Comparison of ENCODE assay signal across 29 mouse cellular contexts in the genomic region with DNA sequence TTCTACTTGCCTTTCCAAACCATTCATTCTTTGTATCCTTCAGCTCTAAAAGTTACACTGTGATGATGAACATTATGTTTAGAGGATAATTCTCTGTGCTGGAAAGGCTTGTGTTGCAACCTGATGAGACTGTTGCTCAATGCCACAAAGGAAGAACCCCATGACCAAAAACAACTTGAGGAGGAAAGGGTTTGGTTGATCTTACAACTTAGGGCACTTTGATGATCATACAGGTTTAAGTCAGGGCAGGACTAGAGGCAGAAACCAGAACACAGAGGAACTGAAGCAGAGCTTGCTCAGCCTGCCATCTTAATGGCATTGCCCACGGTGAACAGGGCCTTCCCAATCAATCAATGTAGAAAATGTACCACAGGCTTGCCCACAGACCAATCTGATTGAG. TPM values are rescaled to one million over a fixed set of nuclear protein-coding genes. Genes with fewer than 3 reads are reported as not detected.
A peak's percentile ranks its signal among the peaks of the same experiment; 100 is the strongest.
DNase-seq lines count a peak whose midpoint lies in the region; ATAC-seq lines count a peak whose summit lies in the region.
"Had no signal": no experiment of that assay in that cellular context is flagged by ENCODE, and none has a peak within 500 bp of the region (broad histone marks: within the 10 kb centered on the region; RNA-seq: fewer than 3 reads in every experiment).

No protein-coding gene starts in this region.

- H3K9me3 ChIP-seq in kidney, embryonic 15.5 days (replicated peaks), result no peaks in the 10 kb centered on the region
- H3K9me3 ChIP-seq: embryonic facial prominence, embryonic 15.5 days; forebrain, embryonic 10.5 days; forebrain, embryonic 12.5 days; G1E had no signal

- ATAC-seq in common myeloid progenitor, adult 5-6 weeks (replicated peaks; ENCODE audit: low read depth, poor library complexity, severe bottlenecking), result peak; percentile 52; the same call in 1 of the 2 replicates
- 0 out of 2 replicates have a peak, but pooled peaks have one; percentile 35 for ATAC-seq in megakaryocyte, adult 5-6 weeks (ENCODE audit: poor library complexity, severe bottlenecking)
- no peak for ATAC-seq in kidney, embryonic 15.5 days (replicated peaks; ENCODE audit: low FRiP score)
- ATAC-seq: activated CD4-positive, CD25-positive, alpha-beta regulatory T cell, adult 4 months; CD4-positive, CD25-positive, alpha-beta regulatory T cell, adult 4 months; forebrain, embryonic 14.5 days; forebrain, embryonic 16.5 days; Patski had no signal

- no peak overlapping the region for H3K4me2 ChIP-seq in kidney, embryonic 15.5 days
- H3K4me2 ChIP-seq: embryonic facial prominence, embryonic 13.5 days; embryonic facial prominence, embryonic 15.5 days; forebrain, embryonic 12.5 days had no signal

- no peak overlapping the region for H3K27ac ChIP-seq in kidney, embryonic 15.5 days
- H3K27ac ChIP-seq: embryonic facial prominence, embryonic 13.5 days; embryonic facial prominence, embryonic 15.5 days; forebrain, embryonic 10.5 days; forebrain, embryonic 12.5 days had no signal

- no peak overlapping the region for H3K4me3 ChIP-seq in kidney, embryonic 15.5 days (replicated peaks)
- H3K4me3 ChIP-seq: embryonic facial prominence, embryonic 13.5 days; embryonic facial prominence, embryonic 15.5 days; erythroblast, embryonic 14.5 days; forebrain, embryonic 10.5 days; forebrain, embryonic 12.5 days had no signal

- H3K9ac ChIP-seq in kidney, embryonic 15.5 days, result no peak overlapping the region
- H3K9ac ChIP-seq: embryonic facial prominence, embryonic 13.5 days; embryonic facial prominence, embryonic 15.5 days; forebrain, embryonic 12.5 days had no signal

- no peaks in the 10 kb centered on the region for H3K36me3 ChIP-seq in kidney, embryonic 15.5 days
- H3K36me3 ChIP-seq: embryonic facial prominence, embryonic 13.5 days; embryonic facial prominence, embryonic 15.5 days; forebrain, embryonic 10.5 days; forebrain, embryonic 12.5 days; G1E had no signal

- no peaks in the 10 kb centered on the region for H3K27me3 ChIP-seq in kidney, embryonic 15.5 days
- H3K27me3 ChIP-seq: CH12.LX; embryonic facial prominence, embryonic 13.5 days; embryonic facial prominence, embryonic 15.5 days; forebrain, embryonic 12.5 days; Patski had no signal

- H3K4me1 ChIP-seq in kidney, embryonic 15.5 days, result no peaks in the 10 kb centered on the region
- H3K4me1 ChIP-seq: embryonic facial prominence, embryonic 13.5 days; embryonic facial prominence, embryonic 15.5 days; forebrain, embryonic 10.5 days; forebrain, embryonic 12.5 days had no signal

- intact Hi-C loops in left cerebral cortex, postnatal 10 days (cut with DNase I), result no loop called here

- 79% methylated on average over 1 of the region's 1 CpGs for WGBS in kidney, embryonic 15.5 days

- DNase-seq in gastrocnemius, adult 8-10 months (ENCODE audit: low spot score in 2 of 2), result no peak
- no peak for DNase-seq in left cerebral cortex, postnatal 10 days (ENCODE audit: extremely low spot score in 1 of 2, low spot score in 2 of 2)
- DNase-seq: adrenal gland, adult 8-10 months; adrenal gland, postnatal 14 days; adrenal gland, postnatal 36 days; B cell, adult 2 months; cerebellum, adult 11-12 months; cerebellum, adult 2 months; cerebellum, adult 9-10 months; cerebellum, postnatal 10 days; cerebellum, postnatal 25 days; embryo, embryonic 11 days had no signal

RNA-seq across cellular contexts. Expression of gene Hist1h2bj, which starts 18.4 kb away (rescaled TPM):
- total RNA-seq in common myeloid progenitor, adult 5-6 weeks (2017), result 591 and 710 TPM in 2 replicates
- 57.4 and 58.7 TPM in 2 replicates for total RNA-seq in megakaryocyte, adult 5-6 weeks (2015)
- total RNA-seq in megakaryocyte, adult 5-6 weeks (2017), result 645 and 753 TPM in 2 replicates
- total RNA-seq in gastrocnemius, adult 8-10 months (2022), result 1 to 10 TPM in 2 of 4 experiments, under 1 TPM in 2; 0.75 to 2.9 (median 1.3) TPM
- 10 to 100 TPM; 21.4 to 25.6 TPM for total RNA-seq in left cerebral cortex, postnatal 10 days (2021)
- 16.8 and 19.2 TPM in 2 replicates for polyA plus RNA-seq in kidney, embryonic 15.5 days (2015; fragmentation: Nextera tagmentation; extraction: Ambion mirVana)
- polyA plus RNA-seq: Patski had no signal

RNA-seq across cellular contexts. Expression of gene Hist1h2ag, which starts 18.7 kb away (rescaled TPM):
- total RNA-seq in common myeloid progenitor, adult 5-6 weeks (2017), result 689 and 693 TPM in 2 replicates
- total RNA-seq in megakaryocyte, adult 5-6 weeks (2015), result 43.5 and 58.5 TPM in 2 replicates
- total RNA-seq in megakaryocyte, adult 5-6 weeks (2017), result 942 and 986 TPM in 2 replicates
- 1 to 10 TPM in 3 of 4 experiments, not detected in 1; 2.3 to 4.2 (median 2.6) TPM for total RNA-seq in gastrocnemius, adult 8-10 months (2022)
- 10 to 100 TPM; 26.2 to 28.0 TPM for total RNA-seq in left cerebral cortex, postnatal 10 days (2021)
- 59.1 and 68.1 TPM in 2 replicates for polyA plus RNA-seq in kidney, embryonic 15.5 days (2015; fragmentation: Nextera tagmentation; extraction: Ambion mirVana)
- polyA plus RNA-seq: activated CD4-positive, CD25-positive, alpha-beta regulatory T cell, adult 4 months; CD4-positive, CD25-positive, alpha-beta regulatory T cell, adult 4 months; Patski had no signal

RNA-seq across cellular contexts. Expression of gene Hist1h4i, which starts 20.3 kb away (rescaled TPM):
- 106 and 144 TPM in 2 replicates for total RNA-seq in common myeloid progenitor, adult 5-6 weeks (2017)
- 34.9 and 43.5 TPM in 2 replicates for total RNA-seq in megakaryocyte, adult 5-6 weeks (2015)
- total RNA-seq in megakaryocyte, adult 5-6 weeks (2017), result 115 and 127 TPM in 2 replicates
- 10 to 100 TPM; 28.5 to 37.8 (median 35.7) TPM for total RNA-seq in gastrocnemius, adult 8-10 months (2022)
- 10 to 100 TPM; 45.9 to 47.6 TPM for total RNA-seq in left cerebral cortex, postnatal 10 days (2021)
- polyA plus RNA-seq in kidney, embryonic 15.5 days (2015; fragmentation: Nextera tagmentation; extraction: Ambion mirVana), result 30.5 and 31.4 TPM in 2 replicates

RNA-seq across cellular contexts. Expression of gene Vmn1r188, which starts 22.8 kb away (rescaled TPM):
- not detected in 2 replicates for total RNA-seq in common myeloid progenitor, adult 5-6 weeks (2017)
- total RNA-seq in megakaryocyte, adult 5-6 weeks (2015), result not detected in 2 replicates
- not detected in 2 replicates for total RNA-seq in megakaryocyte, adult 5-6 weeks (2017)
- total RNA-seq in gastrocnemius, adult 8-10 months (2022), result not detected
- total RNA-seq in left cerebral cortex, postnatal 10 days (2021), result not detected
- polyA plus RNA-seq in kidney, embryonic 15.5 days (2015; fragmentation: Nextera tagmentation; extraction: Ambion mirVana), result not detected in 2 replicates
- total RNA-seq: adrenal gland, adult 18-20 months; adrenal gland, adult 8-10 months; adrenal gland, postnatal 14 days; adrenal gland, postnatal 36 days; CH12.LX; G1E had no signal
- polyA plus RNA-seq: activated CD4-positive, CD25-positive, alpha-beta regulatory T cell, adult 4 months; CD4-positive, CD25-positive, alpha-beta regulatory T cell, adult 4 months; cerebellum, adult 2 months; embryonic facial prominence, embryonic 11.5 days; embryonic facial prominence, embryonic 13.5 days; embryonic facial prominence, embryonic 15.5 days; erythroblast, embryonic 14.5 days; forebrain, embryonic 10.5 days; forebrain, embryonic 12.5 days; forebrain, embryonic 14.5 days; forebrain, embryonic 16.5 days; G1E; Patski had no signal

RNA-seq across cellular contexts. Expression of gene Hist1h2bk, which starts 25.8 kb away (rescaled TPM):
- 1,449 and 1,731 TPM in 2 replicates for total RNA-seq in common myeloid progenitor, adult 5-6 weeks (2017)
- total RNA-seq in megakaryocyte, adult 5-6 weeks (2015), result 78.9 and 108 TPM in 2 replicates
- 1,539 and 1,747 TPM in 2 replicates for total RNA-seq in megakaryocyte, adult 5-6 weeks (2017)
- total RNA-seq in gastrocnemius, adult 8-10 months (2022), result 1 to 10 TPM in 1 of 4 experiments, under 1 TPM in 1, not detected in 2; 0.75 to 7.0 TPM
- 10 to 100 TPM; 38.0 to 50.2 TPM for total RNA-seq in left cerebral cortex, postnatal 10 days (2021)
- 8.8 and 12.6 TPM in 2 replicates for polyA plus RNA-seq in kidney, embryonic 15.5 days (2015; fragmentation: Nextera tagmentation; extraction: Ambion mirVana)

Comparison
In these comparisons a context has a peak if more than half of its experiments do, and no peak if none do; other contexts are left out.
1. RNA of gene Hist1h2bj, which starts 18.4 kb away (total RNA-seq): 57.4 to 753 TPM in megakaryocyte, adult 5-6 weeks, 591 to 710 TPM in common myeloid progenitor, adult 5-6 weeks and 21.4 to 25.6 TPM in left cerebral cortex, postnatal 10 days; 0.75 to 2.9 TPM in gastrocnemius, adult 8-10 months; every median in the first group is over 4 times any median in the second.
2. RNA of gene Hist1h2ag, which starts 18.7 kb away (total RNA-seq): 43.5 to 986 TPM in megakaryocyte, adult 5-6 weeks, 689 to 693 TPM in common myeloid progenitor, adult 5-6 weeks and 26.2 to 28.0 TPM in left cerebral cortex, postnatal 10 days; 2.3 to 4.2 TPM in gastrocnemius, adult 8-10 months; every median in the first group is over 4 times any median in the second.